Mouse (Mus musculus) heart, embryonic 10.5 days (tissue): ENCODE data around the gene Cyp2d11. TPM values are rescaled to one million over a fixed set of nuclear protein-coding genes. Genes with fewer than 3 reads are reported as not detected.

Source experiments
- DNase-seq: peaks from one replicate; pipeline ENCODE4 v3.0.0-alpha.2; 2017; ENCODE audit warnings: low spot score
- H3K27ac ChIP-seq: fragments of 300-500 bp; sonication (generic); 2 replicates; pipeline ENCODE4 v1.5.1; 2016; ENCODE audit warnings: mild to moderate bottlenecking
- H3K27me3 ChIP-seq: fragments of 300-500 bp; sonication (generic); 2 replicates; pipeline ENCODE4 v1.6.1; 2016; ENCODE audit warnings: mild to moderate bottlenecking; ENCODE audit not compliant: poor library complexity, insufficient read depth, severe bottlenecking
- H3K36me3 ChIP-seq: fragments of 300-500 bp; sonication (generic); 2 replicates; pipeline ENCODE4 v1.6.1; 2016; ENCODE audit warnings: mild to moderate bottlenecking, moderate library complexity
- H3K4me1 ChIP-seq: fragments of 300-500 bp; sonication (generic); 2 replicates; pipeline ENCODE4 v1.6.1; 2016; ENCODE audit warnings: mild to moderate bottlenecking
- H3K4me3 ChIP-seq: fragments of 300-500 bp; sonication (generic); 2 replicates; pipeline ENCODE4 v1.5.1; 2016; ENCODE audit warnings: mild to moderate bottlenecking, moderate library complexity
- H3K9me3 ChIP-seq: fragments of 300-500 bp; sonication (generic); 2 replicates; pipeline ENCODE4 v1.6.1; 2016; ENCODE audit warnings: mild to moderate bottlenecking, moderate library complexity
- WGBS: fragments of 180-500 bp; shearing (Covaris S2); methylation state at CpG from one replicate; pipeline ENCODE4 v1.1.7; 2016; 5-methylcytosine and 5-hydroxymethylcytosine counted together
- microRNA-seq: library from miRNA; unstranded; fragments of <30 nt; microRNA quantifications from one replicate; pipeline ENCODE4, GENCODE M21; 2017
- polyA plus RNA-seq: library from polyadenylated mRNA; unstranded; fragments of >200 nt; fragmentation: Nextera tagmentation; extraction: Ambion mirVana; gene quantifications from 2 replicates; pipeline ENCODE4 v1.2.1, GENCODE M21; 2016

Cyp2d11 gene
- polyA plus RNA-seq, 1 experiment from 2014 or later: not detected

DNA sequence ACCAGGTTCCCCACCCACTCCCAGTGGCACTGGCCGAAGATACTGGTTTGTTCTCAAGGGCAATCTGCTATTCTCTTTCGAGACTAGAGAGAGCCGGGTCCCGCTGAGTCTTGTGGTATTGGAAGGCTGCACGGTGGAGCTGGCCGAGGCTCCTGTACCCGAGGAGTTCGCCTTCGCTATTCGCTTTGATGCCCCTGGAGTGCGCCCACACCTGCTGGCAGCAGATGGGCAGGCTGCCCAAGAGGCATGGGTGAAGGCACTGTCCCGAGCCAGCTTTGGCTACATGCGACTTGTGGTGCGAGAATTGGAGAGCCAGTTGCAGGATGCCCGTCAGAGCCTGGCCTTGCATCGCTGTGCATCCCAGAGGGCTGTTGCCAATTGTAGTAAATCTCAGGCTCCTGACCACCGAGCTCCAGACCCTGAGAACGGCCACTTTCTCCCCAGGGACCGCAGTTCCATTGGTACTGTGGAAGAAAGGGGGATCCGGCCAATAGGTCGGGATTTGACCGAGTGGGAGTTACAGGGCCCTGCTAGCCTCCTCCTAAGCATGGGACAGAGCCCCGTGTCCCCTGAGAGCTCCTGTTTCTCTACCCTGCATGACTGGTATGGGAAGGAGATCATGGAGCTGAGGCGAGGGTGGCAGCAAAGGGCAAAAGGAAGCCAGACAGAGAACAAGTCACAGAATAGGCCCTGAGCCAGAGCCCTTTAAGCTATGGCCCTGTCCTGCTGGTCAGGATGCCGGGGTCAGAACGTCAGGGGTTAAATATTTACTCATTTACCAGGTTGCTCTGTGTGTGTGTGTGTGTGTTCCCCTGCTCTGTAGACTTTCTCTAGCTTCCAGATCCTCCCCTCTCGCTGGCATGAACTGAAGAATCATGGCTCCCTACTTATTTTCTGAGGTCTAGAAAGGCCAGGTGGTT, 50.2 kb downstream of the Cyp2d11 start:
- WGBS: 90% methylated on average over 27 of the region's 27 CpGs
- H3K27ac ChIP-seq: peak overlapping the region; percentile 9; the same call in 1 of the 2 replicates

DNA sequence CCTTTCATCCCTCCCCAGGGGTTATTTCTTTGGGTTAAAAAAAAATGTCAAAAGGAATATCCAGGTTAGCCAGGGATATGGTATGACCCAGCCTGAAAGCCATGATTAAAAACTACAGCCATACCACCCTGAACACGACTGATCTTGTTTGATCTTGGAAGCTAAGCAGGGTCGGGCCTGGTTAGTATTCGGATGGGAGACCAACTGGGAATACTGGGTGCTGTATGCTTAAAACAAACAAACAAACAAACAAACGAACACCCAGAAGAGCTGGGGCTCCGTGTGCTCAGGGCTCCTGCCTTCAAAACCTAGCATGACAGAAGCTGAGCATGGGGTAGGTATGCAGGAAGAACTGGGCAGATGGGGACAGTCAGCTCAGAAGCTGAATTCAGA, 51.3 kb downstream of the Cyp2d11 start:
- Histone ChIP-seq H3K27me3 (peaks cover 6% of the 10 kb centered on the region), H3K36me3 (peaks cover 7% of the 10 kb centered on the region; the same call in 1 of the 2 replicates), H3K4me3 (peak overlapping the region; percentile 62; the same call in 1 of the 2 replicates), H3K9me3 (no peaks in the 10 kb centered on the region), H3K27ac (peak overlapping the region; percentile 91), H3K4me1 (peaks cover 52% of the 10 kb centered on the region)
- WGBS: 78% methylated on average over 5 of the region's 5 CpGs
- peak; percentile 71 for DNase-seq

More for the DNA sequence above, 50.2 kb downstream of the Cyp2d11 start:
- Histone ChIP-seq H3K36me3 (peaks cover 16% of the 10 kb centered on the region), H3K4me1 (peaks cover 48% of the 10 kb centered on the region), H3K27me3 (peaks cover 6% of the 10 kb centered on the region), H3K9me3 (no peaks in the 10 kb centered on the region), H3K4me3 (no peak overlapping the region)
- DNase-seq: peak; percentile 73

DNA sequence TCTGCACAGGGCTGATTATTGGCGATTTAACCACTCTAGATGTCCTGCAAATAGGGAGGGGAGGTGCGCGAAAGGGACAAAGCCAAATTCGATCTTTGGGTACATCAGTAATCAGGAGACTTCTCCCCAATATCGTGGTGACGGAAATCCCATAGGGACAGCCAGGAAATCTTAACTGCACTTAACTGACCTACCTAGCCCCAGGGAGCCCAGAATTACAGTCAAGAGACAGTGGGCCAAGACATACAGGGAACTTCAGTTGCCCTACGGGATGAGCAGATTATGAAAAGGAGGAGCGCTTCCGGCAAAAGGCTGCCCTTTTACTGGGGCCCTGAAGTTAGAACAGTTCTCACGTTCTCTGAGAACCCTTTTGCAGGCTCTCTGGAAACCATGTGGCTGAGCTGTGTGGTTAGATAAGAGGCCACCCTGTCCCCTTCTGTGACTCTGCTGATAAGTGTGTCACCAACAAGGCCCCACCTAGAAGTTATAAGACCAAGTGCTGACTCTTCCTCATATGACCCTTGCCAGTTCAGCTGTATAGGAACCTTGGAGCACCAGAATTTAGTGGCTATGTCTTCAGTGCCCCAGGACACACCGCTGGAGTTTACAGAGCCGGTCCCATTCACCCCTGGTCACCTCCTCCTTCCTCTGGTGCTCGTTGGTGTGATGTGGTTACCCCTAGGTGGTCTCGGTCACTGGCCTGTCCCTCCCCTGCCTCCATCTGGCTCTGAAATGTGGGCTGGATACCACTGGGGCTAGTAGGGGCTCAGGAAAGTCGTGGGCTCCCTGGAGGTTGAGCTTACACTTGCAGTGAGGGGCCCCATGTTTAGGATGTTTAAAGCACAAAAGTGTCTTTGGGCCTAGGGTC, 51.9 kb downstream of the Cyp2d11 start:
- peak overlapping the region; percentile 62 for H3K4me3 ChIP-seq
- peak overlapping the region; percentile 91 for H3K27ac ChIP-seq
- peak; percentile 93 for DNase-seq
- peaks cover 51% of the 10 kb centered on the region for H3K4me1 ChIP-seq
- no peaks in the 10 kb centered on the region for H3K9me3 ChIP-seq
- WGBS: 33% methylated on average over 15 of the region's 15 CpGs
- H3K36me3 ChIP-seq: peaks cover 7% of the 10 kb centered on the region; the same call in 1 of the 2 replicates
- H3K27me3 ChIP-seq: peaks cover 6% of the 10 kb centered on the region

DNA sequence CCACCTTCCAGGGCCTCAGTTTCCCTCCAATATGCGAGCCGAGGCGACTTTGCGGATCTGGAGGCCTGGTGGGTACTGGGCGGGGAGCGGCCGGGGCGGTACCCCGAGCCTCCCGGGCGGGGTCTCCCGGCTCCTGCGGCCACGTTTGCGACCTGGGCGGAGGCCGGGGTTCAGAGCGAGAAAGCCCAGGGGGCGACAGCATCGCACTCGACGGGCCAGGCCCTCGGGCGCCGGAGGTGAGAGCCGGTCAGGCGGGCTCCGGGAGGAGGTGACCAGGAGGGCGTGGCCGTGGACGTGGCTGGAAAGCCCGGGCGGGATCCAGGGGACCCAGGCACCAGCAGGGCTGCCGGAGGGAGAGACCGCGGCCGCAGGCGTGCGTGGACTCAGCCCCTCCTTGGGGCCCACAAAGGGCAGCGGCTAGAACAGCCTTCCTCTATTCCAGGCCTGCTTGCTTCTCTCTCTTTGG, 52.8 kb downstream of the Cyp2d11 start:
- Histone ChIP-seq H3K4me3 (peak overlapping the region; percentile 62), H3K27ac (peak overlapping the region; percentile 91), H3K9me3 (no peaks in the 10 kb centered on the region), H3K36me3 (peaks cover 16% of the 10 kb centered on the region), H3K27me3 (peaks cover 6% of the 10 kb centered on the region), H3K4me1 (peaks cover 48% of the 10 kb centered on the region)
- DNase-seq: peak; percentile 93
- WGBS: under 1% methylated on average over 40 of the region's 40 CpGs

DNA sequence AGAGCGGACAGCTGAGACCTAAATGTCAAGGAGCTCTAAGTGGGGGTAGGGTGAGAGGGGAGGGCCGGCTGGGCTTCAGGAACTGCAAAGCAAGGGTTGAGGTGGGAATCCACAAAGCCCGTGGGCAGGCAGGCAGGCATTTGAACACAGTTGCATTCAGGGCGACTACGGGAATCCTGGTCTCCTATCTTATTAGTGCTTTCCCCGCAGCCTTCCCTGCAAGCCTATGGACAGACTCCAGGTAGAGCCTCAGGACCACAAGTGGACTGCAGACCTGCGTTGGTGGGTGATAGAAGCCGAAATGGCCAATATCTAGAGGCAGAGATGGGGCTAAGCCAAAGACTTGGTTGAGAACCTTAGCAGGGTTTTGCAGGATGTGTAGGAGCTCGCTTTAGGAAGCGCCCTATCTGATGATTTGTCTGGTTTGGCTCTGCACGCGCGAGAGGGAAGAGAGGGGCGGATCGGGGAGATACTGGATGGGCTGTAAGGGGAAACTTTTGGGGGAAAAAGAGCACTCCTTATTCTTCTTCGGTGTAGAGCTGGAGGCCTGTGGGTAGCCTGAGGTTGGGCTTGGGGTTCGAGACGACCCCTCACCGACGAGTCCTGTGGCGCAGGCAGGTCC, 53.3 kb downstream of the Cyp2d11 start:
- Histone ChIP-seq H3K9me3 (no peaks in the 10 kb centered on the region), H3K27ac (peak overlapping the region; percentile 91), H3K36me3 (peaks cover 21% of the 10 kb centered on the region), H3K4me3 (peak overlapping the region; percentile 62), H3K4me1 (peaks cover 48% of the 10 kb centered on the region), H3K27me3 (peaks cover 6% of the 10 kb centered on the region)
- DNase-seq: peak; percentile 80
- 30% methylated on average over 21 of the region's 21 CpGs for WGBS

DNA sequence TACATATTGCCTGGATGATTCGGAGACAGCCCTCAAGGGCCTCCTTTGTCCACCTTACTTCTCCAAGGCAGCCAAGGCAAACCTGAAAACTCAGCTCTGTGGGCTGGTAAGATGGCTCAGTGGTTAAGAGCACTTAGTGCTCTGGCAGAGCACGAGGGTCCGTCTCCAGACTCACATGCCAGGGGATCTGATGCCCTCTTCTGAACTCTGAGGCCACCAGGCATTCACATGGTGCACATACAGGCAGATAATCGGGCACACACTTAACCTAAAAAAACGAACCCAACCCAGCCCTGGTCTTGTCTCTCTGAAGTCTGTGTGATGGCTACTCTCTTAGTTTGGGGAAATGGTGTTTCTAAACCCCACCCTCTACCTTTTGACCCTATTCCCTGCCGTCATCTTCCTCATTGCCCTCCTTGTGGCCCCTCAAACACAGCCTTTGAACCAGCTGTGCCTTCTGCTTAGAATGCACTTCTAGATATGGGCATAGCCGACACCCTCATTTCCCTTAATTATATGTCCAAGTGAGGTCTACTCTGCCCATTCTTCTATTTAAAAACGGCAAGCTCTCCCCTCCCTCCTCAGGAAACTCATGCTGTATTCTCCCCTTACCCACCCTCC, 54.1 kb downstream of the Cyp2d11 start:
- 0 out of 2 replicates have a peak overlapping the region, but pooled peaks have one; percentile 68 for H3K4me3 ChIP-seq
- no peak for DNase-seq
- 69% methylated on average over 8 of the region's 8 CpGs for WGBS
- peak overlapping the region; percentile 91; the same call in 1 of the 2 replicates for H3K27ac ChIP-seq
- H3K4me1 ChIP-seq: peaks cover 48% of the 10 kb centered on the region
- H3K27me3 ChIP-seq: peaks cover 6% of the 10 kb centered on the region
- peaks cover 29% of the 10 kb centered on the region for H3K36me3 ChIP-seq
- H3K9me3 ChIP-seq: no peaks in the 10 kb centered on the region

Small RNAs within 50 kb of the gene (microRNA-seq; reads per million reads assigned to microRNA genes)
- not detected for gene Gm25990
- gene Gm27331: not detected
- not detected for gene Mir7684

Other genes starting within 250 kb of the Cyp2d11 start
- gene Srebf2, start 246.8 kb downstream of the Cyp2d11 start, polyA plus RNA-seq: 129 and 133 TPM in 2 replicates
- 0.11 and 0.13 TPM in 2 replicates for gene Shisa8, start 181.2 kb downstream of the Cyp2d11 start, polyA plus RNA-seq
- 0.20 TPM in 1 of 2 replicates, not detected in the other for gene Tnfrsf13c, start 169.7 kb downstream of the Cyp2d11 start, polyA plus RNA-seq
- gene Cenpm, start 149.3 kb downstream of the Cyp2d11 start, polyA plus RNA-seq: 58.1 and 66.3 TPM in 2 replicates
- not detected in 2 replicates for gene 1500009C09Rik, start 141.6 kb downstream of the Cyp2d11 start, polyA plus RNA-seq
- 3.7 and 14.0 TPM in 2 replicates for gene Sept3, start 119.1 kb downstream of the Cyp2d11 start, polyA plus RNA-seq
- gene Wbp2nl, start 95.1 kb downstream of the Cyp2d11 start, polyA plus RNA-seq: 0.28 and 0.65 TPM in 2 replicates
- gene Naga, start 55.1 kb downstream of the Cyp2d11 start, polyA plus RNA-seq: 28.4 and 32.3 TPM in 2 replicates
- gene Pheta2, start 55.1 kb downstream of the Cyp2d11 start, polyA plus RNA-seq: 11.1 and 12.0 TPM in 2 replicates
- 294 and 304 TPM in 2 replicates for gene Smdt1, start 55.1 kb downstream of the Cyp2d11 start, polyA plus RNA-seq
- 351 and 390 TPM in 2 replicates for gene Ndufa6, start 39.7 kb downstream of the Cyp2d11 start, polyA plus RNA-seq
- 3.2 and 3.9 TPM in 2 replicates for gene Cyp2d22, start 13.8 kb downstream of the Cyp2d11 start, polyA plus RNA-seq
- 0.75 TPM in 1 of 2 replicates, not detected in the other for gene Cyp2d10, start 13.2 kb upstream of the Cyp2d11 start, polyA plus RNA-seq
- gene Cyp2d9, start 39.4 kb upstream of the Cyp2d11 start, polyA plus RNA-seq: not detected in 2 replicates
- not detected in 2 replicates for gene Cyp2d12, start 161.1 kb upstream of the Cyp2d11 start, polyA plus RNA-seq
- not detected in 2 replicates for gene Cyp2d34, start 226.9 kb upstream of the Cyp2d11 start, polyA plus RNA-seq